Mouse (Mus musculus) erythroblast, adult 5-6 weeks (primary cell): ENCODE results near the gene Hand2. TPM values are rescaled to one million over a fixed set of nuclear protein-coding genes. Genes with fewer than 3 reads are reported as not detected.

Experiments used
- ATAC-seq: replicated peaks from 2 replicates; pipeline ENCODE4 v1.8.0; 2016; ENCODE audit warnings: moderate number of reproducible peaks, mild to moderate bottlenecking, moderate TSS enrichment, inconsistent platforms; ENCODE audit not compliant: poor library complexity, low FRiP score, severe bottlenecking
- total RNA-seq, 2 experiments: library from RNA; stranded (forward) in 1 of 2; stranded (reverse) in 1 of 2; fragments of 150-400 nt in 1 of 2; fragments of 200-764, 138-1000 nt in 1 of 2; gene quantifications; 2 replicates each; pipeline versions ENCODE4 v1.2.3 to v1.2.4; 2015 to 2017; ENCODE audit warnings: low replicate concordance in 2 of 2

Hand2 gene
- total RNA-seq, 2 experiments from 2014 or later, result not detected

- ATAC-seq, result no peak
Observed at GRCm38 (mm10) chr8:57322961-57323941, 2.5 kb downstream of the Hand2 start.

GRCm38 (mm10) chr8:57324091-57324490 lies 3.3 kb downstream of the Hand2 start:
- no peak for ATAC-seq

GRCm38 (mm10) chr8:57324671-57325070 lies 3.9 kb downstream of the Hand2 start:
- ATAC-seq, result no peak

- no peak for ATAC-seq
Observed at GRCm38 (mm10) chr8:57325111-57325891, 4.5 kb downstream of the Hand2 start.

GRCm38 (mm10) chr8:57326091-57327065 lies 5.6 kb downstream of the Hand2 start:
- ATAC-seq, result no peak

GRCm38 (mm10) chr8:57327281-57328160 lies 6.7 kb downstream of the Hand2 start:
- no peak for ATAC-seq

- ATAC-seq, result no peak
Observed at GRCm38 (mm10) chr8:57328161-57328920, 7.6 kb downstream of the Hand2 start.

- no peak for ATAC-seq
Observed at GRCm38 (mm10) chr8:57328931-57329341, 8.2 kb downstream of the Hand2 start.

GRCm38 (mm10) chr8:57330106-57330505 lies 9.3 kb downstream of the Hand2 start:
- ATAC-seq, result no peak

GRCm38 (mm10) chr8:57331727-57332630 lies 11.2 kb downstream of the Hand2 start:
- ATAC-seq, result no peak

GRCm38 (mm10) chr8:57332676-57333482 lies 12.1 kb downstream of the Hand2 start:
- ATAC-seq, result no peak

GRCm38 (mm10) chr8:57333483-57333770 lies 12.6 kb downstream of the Hand2 start:
- no peak for ATAC-seq

- ATAC-seq, result no peak
Observed at GRCm38 (mm10) chr8:57333795-57334551, 13.2 kb downstream of the Hand2 start.

- ATAC-seq, result no peak
Observed at GRCm38 (mm10) chr8:57334714-57335113, 13.9 kb downstream of the Hand2 start.

- no peak for ATAC-seq
Observed at GRCm38 (mm10) chr8:57337271-57338030, 16.7 kb downstream of the Hand2 start.
